Mouse (Mus musculus): ENCODE results near the gene Rtkn.

DNA sequence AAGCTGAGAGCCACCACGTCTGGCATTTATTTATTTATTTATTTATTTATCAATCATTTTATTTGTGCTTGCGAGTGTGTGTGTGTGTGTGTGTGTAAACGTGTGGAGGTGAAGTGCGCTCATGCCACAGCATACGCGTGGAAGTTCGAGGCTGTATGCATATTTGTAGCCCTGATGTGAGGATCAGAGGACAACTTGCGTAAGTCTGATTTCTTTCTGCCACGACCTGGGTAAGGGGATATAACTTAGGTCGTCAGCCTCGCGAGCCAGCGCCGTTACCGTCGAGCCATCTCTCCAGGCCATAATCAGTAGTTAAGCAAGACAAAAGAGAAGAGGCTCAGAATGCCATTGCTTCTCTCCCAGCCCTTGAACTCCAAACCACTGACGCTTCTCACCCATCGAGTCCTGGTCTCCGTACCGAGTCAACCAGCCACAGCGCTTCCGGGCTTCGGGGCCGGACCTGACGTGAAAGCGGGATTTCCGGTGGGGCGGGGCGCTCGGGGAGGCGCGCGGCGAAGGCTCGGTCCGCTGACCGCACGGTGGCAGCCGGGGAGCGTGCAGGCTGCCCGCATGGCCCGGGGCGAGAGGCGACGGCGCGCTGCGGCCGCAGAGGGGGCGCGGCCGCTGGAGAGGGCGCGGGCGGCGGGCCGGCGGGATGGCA is 20.1 kb upstream of the Rtkn start, which contains the start of gene Mogs:
- TF ChIP-seq CTCF (IDR thresholded peaks at IDR 0.05; ENCODE audit: extremely low read depth, insufficient read depth, low read length) (no peak), POLR2A (IDR thresholded peaks at IDR 0.05; ENCODE audit: extremely low read depth, insufficient read depth, low read length) (peak; percentile 95)

Measured in cortical plate, adult 2 months (tissue).